Mouse (Mus musculus): Measurements from ENCODE around the gene Nrf1.

DNA sequence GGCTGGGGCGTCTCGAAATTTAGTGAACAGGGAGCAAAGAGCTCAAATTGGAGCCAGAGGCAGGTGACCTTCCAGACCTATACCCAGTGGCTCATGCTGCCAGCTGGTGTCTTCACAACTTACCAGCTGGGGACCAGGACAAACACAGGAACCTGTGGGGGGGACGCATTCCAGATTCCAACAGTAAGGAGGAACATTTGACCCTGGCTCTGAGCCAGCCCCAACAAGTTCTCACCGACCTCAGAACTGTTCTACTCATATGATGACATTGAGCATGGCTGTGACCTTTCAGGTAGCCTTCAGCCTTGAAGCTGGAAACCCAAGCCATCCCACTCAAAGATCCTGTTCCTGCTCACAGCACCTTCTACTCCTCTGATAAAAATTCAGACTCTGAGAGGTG is 135.8 kb downstream of the Nrf1 start:
- no peak for TF ChIP-seq CTCF (IDR thresholded peaks at IDR 0.05; ENCODE audit: low read depth)
- no peak for TF ChIP-seq EP300 (IDR thresholded peaks at IDR 0.05; ENCODE audit: low read depth)

Data from liver, embryonic 14.5 days (tissue).